Mouse (Mus musculus) layer of hippocampus, postnatal 25 days (tissue): ENCODE measurements around the gene Ldhc. TPM values are rescaled to one million over a fixed set of nuclear protein-coding genes. Genes with fewer than 3 reads are reported as not detected.
A peak's percentile ranks its signal among the peaks of the same experiment; 100 is the strongest.
"Not testable (repeated sequence)": the region's sequence is repeated elsewhere in the genome, so short reads cannot be mapped to it uniquely, and the experiment has no call there.

Experiments
- DNase-seq, 2 experiments: peaks; one replicate each; pipeline ENCODE4 v3.0.0; 2022; ENCODE audit warnings: mixed read lengths in 2 of 2, low spot score in 1 of 2; ENCODE audit errors: extremely low spot score in 1 of 2
- total RNA-seq, 2 experiments: library from RNA; stranded (reverse); gene quantifications; 2 replicates each; pipeline ENCODE4 v1.2.3; 2021

Ldhc gene
- total RNA-seq, 2 experiments from 2014 or later: not detected

GRCm38 (mm10) chr7:46840787-46841525, 20.0 kb upstream of the Ldhc start, which contains the start of gene Ldha:
TSS of gene Ldha (plus strand) at chr7:46841475.
- no peak for DNase-seq

DNA sequence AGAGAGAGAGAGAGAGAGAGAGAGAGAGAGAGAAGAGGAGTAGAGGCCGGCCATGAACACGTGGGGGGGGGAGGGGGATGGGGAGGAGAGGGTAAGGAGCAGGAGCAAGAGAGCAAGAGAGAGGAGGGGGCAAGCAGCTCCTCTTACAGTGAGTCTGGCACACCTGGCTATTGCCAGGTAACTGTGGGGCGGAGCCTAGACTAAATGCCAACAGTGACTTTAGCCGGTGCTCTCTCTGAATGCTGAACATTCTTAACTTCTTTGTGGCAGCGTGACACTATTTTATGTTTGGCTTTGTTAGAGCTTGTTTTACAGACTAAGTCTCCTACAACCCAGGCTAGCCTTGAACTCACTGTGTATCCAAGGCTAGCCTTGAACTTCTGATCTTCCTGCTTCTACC, 18.7 kb upstream of the Ldhc start:
- no peak for DNase-seq

- DNase-seq: no peak
Observed at GRCm38 (mm10) chr7:46843576-46843975, 17.4 kb upstream of the Ldhc start.

DNA sequence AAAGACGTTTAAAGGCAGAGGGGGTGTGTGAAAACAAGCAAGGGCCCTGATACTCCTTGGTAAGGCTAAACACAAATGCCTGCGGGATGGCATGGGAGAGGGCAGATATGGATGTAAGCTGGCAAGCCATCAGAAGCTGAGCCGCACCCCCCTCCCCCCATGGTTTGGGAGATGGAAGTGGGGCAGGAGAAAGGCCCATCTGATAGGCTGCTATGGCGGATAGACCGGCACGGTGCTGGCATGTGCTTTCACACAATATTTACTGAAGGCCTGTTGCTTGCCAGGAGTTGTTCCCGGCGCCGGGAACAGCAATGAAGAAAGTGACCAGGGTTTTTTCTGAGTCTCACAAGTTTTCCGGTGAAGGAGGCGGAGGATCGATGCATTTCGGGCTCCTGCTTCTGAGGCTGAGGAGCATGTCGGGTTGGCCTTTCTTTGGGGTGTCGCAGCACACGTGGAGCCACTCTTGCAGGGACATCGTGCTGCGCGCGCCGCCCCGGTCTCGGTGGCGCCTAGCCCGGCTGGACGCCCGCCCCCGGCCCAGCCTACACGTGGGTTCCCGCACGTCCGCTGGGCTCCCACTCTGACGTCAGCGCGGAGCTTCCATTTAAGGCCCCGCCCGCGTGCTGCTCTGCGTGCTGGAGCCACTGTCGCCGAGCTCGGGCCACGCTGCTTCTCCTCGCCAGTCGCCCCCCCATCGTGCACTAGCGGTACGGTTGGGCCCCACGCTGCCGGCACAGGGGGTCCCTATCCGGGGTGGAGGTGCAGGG, 15.6 kb upstream of the Ldhc start:
- DNase-seq: peak; percentile 92 to 93

- DNase-seq: peak; percentile 27 to 31
Observed at GRCm38 (mm10) chr7:46845978-46846485, 15.0 kb upstream of the Ldhc start.

DNA sequence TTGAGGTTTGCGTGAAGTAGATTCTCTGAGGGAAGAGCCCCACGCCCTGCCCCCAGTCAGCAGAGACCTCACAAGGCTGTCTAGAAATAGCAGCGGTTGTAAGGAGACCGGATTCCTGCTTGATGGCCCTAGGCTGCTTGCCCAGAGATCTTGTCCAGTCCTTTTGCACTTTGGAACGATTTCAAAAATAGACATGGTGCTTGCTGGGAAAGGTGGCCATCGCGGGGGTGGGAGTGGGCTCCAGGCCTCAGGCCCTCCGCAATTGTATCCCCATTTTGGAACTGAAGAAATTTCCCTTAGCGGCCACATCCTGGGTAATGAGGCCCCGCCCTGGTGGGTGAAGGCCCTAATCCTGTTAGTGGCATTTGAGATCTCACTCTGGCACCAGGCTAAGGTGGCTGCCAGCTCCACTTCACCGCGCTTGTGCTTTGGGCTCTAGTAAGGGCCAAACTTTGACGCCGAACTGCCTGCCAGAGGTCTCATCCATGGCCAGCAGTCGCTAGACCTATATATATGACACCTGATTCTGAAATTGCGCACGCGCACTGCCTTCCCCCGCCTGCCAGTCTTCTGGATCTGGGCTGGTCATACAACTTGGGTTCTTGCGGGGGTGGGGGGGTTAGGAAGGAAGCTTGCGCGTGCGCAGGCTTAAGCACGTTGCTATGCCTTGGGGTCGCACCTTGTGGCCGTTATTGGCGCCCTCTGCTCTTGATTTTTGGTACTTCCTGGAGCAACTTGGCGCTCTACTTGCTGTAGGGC, 14.3 kb upstream of the Ldhc start:
- peak; percentile 31 to 32 for DNase-seq

- DNase-seq: no peak
Observed at GRCm38 (mm10) chr7:46849287-46849686, 11.7 kb upstream of the Ldhc start.

- DNase-seq: no peak
Observed at GRCm38 (mm10) chr7:46851026-46851425, 10.0 kb upstream of the Ldhc start.

- DNase-seq: no peak
Observed at GRCm38 (mm10) chr7:46852666-46853065, 8.3 kb upstream of the Ldhc start.

DNA sequence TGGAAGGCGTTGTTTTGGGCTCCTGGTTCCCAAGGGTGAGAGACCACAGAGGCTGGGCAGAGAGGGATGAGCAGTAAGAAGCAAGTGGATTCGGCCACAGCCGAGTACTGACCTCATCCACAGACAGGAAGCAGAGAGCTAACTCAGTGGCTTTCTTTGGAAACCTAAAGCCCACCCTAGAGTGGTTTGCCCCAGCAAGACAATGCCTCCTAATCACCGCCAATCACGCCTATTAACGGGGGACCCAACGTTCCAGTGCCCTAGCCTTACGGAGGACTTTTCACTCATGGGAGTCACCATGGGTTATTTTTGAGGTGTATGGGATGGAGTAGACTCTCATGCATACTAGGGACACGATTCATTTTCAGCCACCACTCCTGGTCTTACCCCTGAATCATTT, 7.6 kb upstream of the Ldhc start:
- DNase-seq: no peak

DNA sequence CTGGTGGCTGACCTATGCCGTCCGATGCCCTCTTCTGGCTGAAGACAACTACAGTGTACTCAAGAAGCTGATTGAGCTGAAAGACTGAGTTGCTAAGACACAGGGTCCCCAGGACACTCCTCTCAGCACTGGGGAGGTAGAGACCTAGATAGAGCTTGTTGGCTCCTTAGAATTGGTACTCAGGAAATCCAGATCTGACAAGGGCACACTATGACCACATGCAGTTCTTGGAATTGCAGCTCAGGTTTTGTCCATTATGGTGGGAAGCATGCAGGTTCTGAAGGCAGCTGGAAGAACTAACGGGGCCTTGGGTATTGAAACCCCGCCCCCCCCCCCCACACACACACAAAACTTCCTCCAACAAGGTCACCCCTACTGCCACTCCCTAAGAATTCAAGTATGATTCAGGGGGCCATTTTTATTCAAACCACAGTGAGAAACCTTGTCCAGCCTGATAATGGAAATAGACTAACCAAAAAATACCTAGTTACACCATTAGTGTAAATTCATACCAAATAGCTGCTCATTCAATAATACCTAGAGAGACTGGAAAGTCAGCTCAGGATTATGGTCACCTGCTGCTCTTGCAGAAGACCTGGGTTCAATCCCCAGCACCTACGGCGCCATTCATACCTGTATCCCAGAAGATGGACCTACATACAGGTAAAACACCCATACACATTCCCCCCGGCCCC, 5.0 kb upstream of the Ldhc start:
- no peak for DNase-seq

DNA sequence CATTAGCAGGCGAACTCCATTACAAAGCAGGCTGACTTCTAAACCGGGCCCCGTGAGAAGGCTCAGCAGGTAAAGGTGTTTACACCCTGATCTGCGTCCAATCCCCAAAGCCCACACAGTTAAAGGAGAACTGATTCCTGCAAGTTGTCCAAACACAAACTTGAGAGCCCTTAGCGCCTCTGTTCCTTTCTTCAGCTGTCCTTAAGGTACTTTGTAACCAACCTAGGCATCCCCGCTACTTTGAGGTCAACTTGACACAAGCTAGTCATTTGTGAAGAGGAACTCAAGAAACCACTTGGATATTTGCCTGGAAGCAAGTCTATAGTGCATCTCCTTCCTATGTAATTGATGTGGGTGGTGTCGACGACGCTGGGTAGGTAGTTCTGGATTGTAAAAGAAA, 3.6 kb upstream of the Ldhc start:
- DNase-seq: no peak

GRCm38 (mm10) chr7:46859031-46859430, 2.0 kb upstream of the Ldhc start:
- DNase-seq: no peak

- DNase-seq: no peak
Observed at GRCm38 (mm10) chr7:46871988-46872387, 11.0 kb downstream of the Ldhc start.

DNA sequence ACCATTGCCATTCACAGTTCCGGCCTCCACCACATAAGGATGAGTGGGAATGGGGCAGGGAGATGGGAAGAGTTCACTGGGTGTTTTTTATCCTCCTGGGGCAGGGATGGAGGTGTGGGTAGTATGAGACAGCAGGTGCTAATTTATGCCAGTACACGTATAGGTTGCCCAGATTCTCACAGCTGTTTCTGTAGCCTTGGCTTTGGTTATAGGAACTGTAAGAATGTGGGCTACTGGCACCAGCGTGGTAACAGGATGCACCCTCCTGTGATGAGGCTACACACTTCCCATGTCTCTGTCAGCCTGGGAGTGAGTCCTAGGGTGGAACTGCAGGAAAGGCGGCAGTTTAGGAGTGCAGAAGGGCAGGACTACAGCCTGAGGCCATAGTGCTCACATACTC, 15.8 kb downstream of the Ldhc start:
- no peak for DNase-seq

GRCm38 (mm10) chr7:46877255-46877654, 16.3 kb downstream of the Ldhc start:
- DNase-seq: no peak

- peak in 1 of 2 experiments; percentile 9 for DNase-seq
Observed at GRCm38 (mm10) chr7:46879851-46880250, 18.8 kb downstream of the Ldhc start.

DNA sequence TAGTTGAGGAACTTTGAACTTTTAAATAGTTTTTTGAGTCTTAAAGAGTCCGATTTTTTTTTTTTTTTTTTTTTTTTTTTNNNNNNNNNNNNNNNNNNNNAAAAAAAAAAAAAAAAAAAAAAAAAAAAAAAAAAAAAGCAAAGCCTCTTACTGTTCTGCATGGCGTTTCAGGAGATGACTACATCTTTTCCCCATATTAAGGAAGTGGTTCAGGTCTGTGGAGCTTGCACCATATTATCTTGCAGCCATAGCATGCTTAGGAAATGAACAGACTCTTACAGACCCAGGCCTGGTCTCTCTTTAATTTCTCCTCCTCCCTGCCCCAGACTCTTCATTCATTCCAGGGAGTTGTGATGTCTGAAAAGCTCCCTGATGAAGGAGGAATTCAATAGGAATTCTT, 20.0 kb downstream of the Ldhc start:
- no peak for DNase-seq

GRCm38 (mm10) chr7:46881941-46882340, 20.9 kb downstream of the Ldhc start:
- not testable (repeated sequence) for DNase-seq

- DNase-seq: no peak
Observed at GRCm38 (mm10) chr7:46883304-46883703, 22.3 kb downstream of the Ldhc start.
